ENCODE assay signal across 8 mouse cellular contexts in the genomic region with DNA sequence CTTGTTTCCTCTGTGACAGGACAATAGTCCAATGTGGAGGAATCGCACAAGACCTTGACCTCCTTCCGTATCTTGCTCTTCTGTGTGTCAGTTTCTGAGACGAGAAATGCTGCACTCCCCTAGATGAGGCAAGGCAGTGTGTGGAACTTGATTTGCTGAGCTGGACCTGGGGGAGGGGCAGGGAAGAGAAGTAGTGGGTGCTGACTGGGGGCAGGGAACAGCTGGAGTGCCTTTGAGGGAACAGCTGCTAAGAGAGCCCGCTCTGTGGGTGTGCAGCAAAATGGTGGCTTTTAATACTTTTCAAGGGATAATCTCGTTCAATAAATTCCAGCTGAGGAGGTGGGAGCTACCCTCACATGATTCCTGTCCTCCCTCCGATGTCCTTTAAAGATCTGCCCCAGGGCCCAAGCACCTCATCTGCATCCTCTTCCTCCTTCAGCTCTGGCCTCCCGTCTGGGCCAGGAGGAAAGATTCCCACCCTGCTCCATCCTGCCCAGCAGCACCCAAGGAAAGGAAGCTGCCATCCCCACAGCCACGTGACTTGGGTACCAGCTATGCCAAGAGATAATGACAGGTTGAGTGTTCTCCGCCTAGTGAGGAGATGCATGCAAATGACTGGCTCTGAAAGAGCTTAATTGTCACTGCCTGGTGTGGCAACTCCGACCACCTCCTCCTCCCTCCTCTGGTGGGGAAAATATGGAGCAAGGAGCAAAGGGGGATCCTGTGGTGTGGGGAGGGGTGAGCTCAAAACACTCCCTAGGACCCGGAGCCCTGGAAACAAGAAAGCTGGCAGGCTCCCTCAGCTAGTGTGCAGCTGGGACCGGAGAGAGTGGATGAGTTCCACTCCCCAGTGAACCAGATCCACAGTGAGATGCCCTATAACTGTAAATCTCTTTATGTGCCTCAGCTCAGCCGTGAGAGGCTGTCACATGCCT.
DNase-seq lines count a peak whose midpoint lies in the region.

No protein-coding gene starts in this region.

- peak; percentile 30 for DNase-seq in kidney, postnatal 14 days
- DNase-seq in kidney, adult 18-20 months, result no peak
- DNase-seq in frontal cortex, postnatal 25 days (ENCODE audit: low spot score in 2 of 2), result peak; percentile 37 to 54
- peak; percentile 62 to 82 for DNase-seq in left cerebral cortex, postnatal 25 days (ENCODE audit: low spot score in 2 of 2)
- DNase-seq in right cerebral cortex, postnatal 4 days, result peak; percentile 52
- DNase-seq in testis, postnatal 14 days (ENCODE audit: low spot score), result no peak
- DNase-seq in thymus, postnatal 25 days, result no peak
- DNase-seq in cerebellum, adult 8-10 months, result no peak

- intact Hi-C loops in left cerebral cortex, postnatal 25 days (cut with DNase I), result loop anchor here (5.0 kb wide), 2 partner anchors 54 to 69 kb away; no protein-coding TSS in a partner anchor

Comparison
In these comparisons a context has a peak if more than half of its experiments do, and no peak if none do; other contexts are left out.
1. DNase-seq: peak in kidney, postnatal 14 days (single experiment), frontal cortex, postnatal 25 days (2 of 2), left cerebral cortex, postnatal 25 days (2 of 2) and right cerebral cortex, postnatal 4 days (single experiment); none in kidney, adult 18-20 months (single experiment), testis, postnatal 14 days (single experiment), thymus, postnatal 25 days (single experiment) and cerebellum, adult 8-10 months (single experiment).